Mouse (Mus musculus) ES-Bruce4 (cell line): Measurements from ENCODE around the gene Emsy.

Experiments
- CTCF ChIP-seq: IDR thresholded peaks from one replicate; pipeline ENCODE4 v1.8.1; 2011; ENCODE audit warnings: low read depth, low read length
- EP300 ChIP-seq: IDR thresholded peaks from 2 replicates; pipeline ENCODE4 v1.6.1; 2011; ENCODE audit warnings: low read depth, low read length; ENCODE audit not compliant: insufficient read depth
- POLR2A ChIP-seq: IDR thresholded peaks from one replicate; pipeline ENCODE4 v1.8.1; 2011; ENCODE audit warnings: low read length; ENCODE audit not compliant: insufficient read depth

GRCm38 (mm10) chr7:98548839-98549238 lies 107.7 kb downstream of the Emsy start:
- TF ChIP-seq CTCF (no peak), POLR2A (no peak), EP300 (no peak)
